Mouse (Mus musculus): ENCODE results near the gene Csnk2a1.

Gene Csnk2a1

GRCm38 (mm10) chr2:152326654-152327053 is 100.0 kb downstream of the Csnk2a1 start:
- DNase-seq: no peak

DNA sequence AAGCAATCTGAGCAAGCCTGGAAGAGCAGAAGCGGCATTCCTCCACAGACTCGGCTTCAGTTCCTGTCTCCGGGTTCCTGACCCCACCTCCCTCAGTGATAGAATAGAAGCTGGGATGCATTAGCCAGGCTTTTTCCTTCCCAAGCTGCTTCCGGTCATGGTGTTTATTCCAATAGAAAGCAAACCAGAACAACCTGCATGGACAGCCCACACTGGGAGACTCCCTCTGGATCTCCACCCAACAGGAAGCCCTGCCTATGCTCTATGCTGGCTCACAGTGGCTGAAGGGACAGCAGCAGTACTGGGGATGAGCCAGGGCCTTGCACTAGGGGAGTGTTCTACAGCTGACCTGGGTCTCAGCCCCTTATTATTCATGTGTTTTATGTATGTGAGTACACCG is 101.3 kb downstream of the Csnk2a1 start:
- DNase-seq: peak; percentile 20

- no peak for DNase-seq
Measured at GRCm38 (mm10) chr2:152330858-152331423, 104.3 kb downstream of the Csnk2a1 start.
